ENCODE assay signal across 13 mouse cellular contexts in the genomic region with DNA sequence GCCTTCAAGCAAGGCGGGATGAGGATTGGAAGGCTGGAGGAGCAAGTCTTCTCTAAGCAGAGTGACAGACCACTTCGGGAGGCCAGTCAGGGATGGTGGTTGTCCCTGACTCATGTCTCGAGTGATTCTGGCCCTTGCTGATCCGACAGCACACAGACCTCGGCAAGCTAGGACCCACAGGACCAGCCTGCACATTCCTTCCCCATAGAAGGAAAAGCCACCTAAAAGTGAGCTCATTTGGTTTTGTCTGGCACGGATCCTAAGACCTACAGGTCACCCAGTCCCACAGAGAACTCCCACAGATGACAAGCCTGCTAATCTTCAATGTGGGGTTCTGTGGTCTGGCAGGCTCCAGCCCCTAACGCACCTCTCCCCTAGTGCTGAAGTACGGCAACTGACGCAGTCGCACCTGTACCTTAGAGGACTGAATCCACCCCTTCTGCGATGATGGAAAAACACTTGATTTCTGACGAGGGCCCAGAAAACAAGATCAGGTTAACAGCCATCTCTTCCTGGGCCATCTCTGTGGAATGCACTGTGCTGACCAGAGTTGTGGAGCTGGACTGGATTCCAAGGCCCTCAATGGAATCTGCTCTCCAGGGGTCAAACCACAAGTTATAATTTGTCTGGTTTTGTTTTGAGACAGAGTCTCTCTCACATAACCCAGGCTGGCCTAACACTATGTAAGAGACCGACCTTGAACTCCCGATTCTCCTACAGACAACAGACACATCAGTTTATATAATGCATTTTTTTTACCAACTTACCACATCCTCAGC. TPM values are rescaled to one million over a fixed set of nuclear protein-coding genes. Genes with fewer than 3 reads are reported as not detected.
DNase-seq lines count a peak whose midpoint lies in the region; ATAC-seq and TF ChIP-seq lines count a peak whose summit lies in the region.
"Had no signal": no experiment of that assay in that cellular context is flagged by ENCODE, and none has a peak within 500 bp of the region (broad histone marks: within the 10 kb centered on the region; RNA-seq: fewer than 3 reads in every experiment).

No protein-coding gene starts in this region.

- H3K4me3 ChIP-seq in kidney, adult 2 months (ENCODE audit: insufficient read depth, low read depth, low read length) = no peak overlapping the region
- H3K4me3 ChIP-seq in kidney, embryonic 14.5 days (ENCODE audit: low read length) = no peak overlapping the region
- no peak overlapping the region for H3K4me3 ChIP-seq in liver, postnatal 0 days (ENCODE audit: low read depth, low read length)
- no peak overlapping the region for H3K4me3 ChIP-seq in hindbrain, embryonic 10.5 days
- H3K4me3 ChIP-seq: liver, embryonic 13.5 days; midbrain, embryonic 13.5 days had no signal

- TF ChIP-seq POLR2A in kidney, adult 2 months (IDR thresholded peaks at IDR 0.05; ENCODE audit: low read depth, low read length) = no peak

- TF ChIP-seq CTCF in kidney, adult 2 months (conservative IDR thresholded peaks at IDR 0.05; ENCODE audit: insufficient read depth, insufficient read length, low read depth, low read length) = no peak
- no peak for TF ChIP-seq CTCF in liver, postnatal 0 days (IDR thresholded peaks at IDR 0.05; ENCODE audit: low read depth)

- DNase-seq in kidney, adult 2 months = peak; percentile 65
- DNase-seq in kidney, adult 18-20 months = no peak
- peak; percentile 64 for DNase-seq in NIH3T3 (ENCODE audit: low read depth)
- no peak for DNase-seq in liver, postnatal 0 days
- no peak for DNase-seq in hindbrain, embryonic 10.5 days (ENCODE audit: low spot score)
- DNase-seq in B cell, adult 2 months = no peak
- DNase-seq in neural tube, embryonic 10.5 days (ENCODE audit: extremely low spot score, low spot score) = no peak
- DNase-seq: liver, embryonic 13.5 days; thymus, postnatal 14 days had no signal

- WGBS in kidney, adult 2 months = 67% methylated on average over 14 of the region's 14 CpGs
- 70% methylated on average over 14 of the region's 14 CpGs for WGBS in kidney, embryonic 14.5 days
- WGBS in liver, postnatal 0 days (ENCODE audit: insufficient replicate concordance) = 80% methylated on average over 14 of the region's 14 CpGs
- 87% methylated on average over 14 of the region's 14 CpGs for WGBS in hindbrain, embryonic 10.5 days

- H3K27ac ChIP-seq in kidney, adult 2 months (ENCODE audit: insufficient read depth, low read depth, low read length) = peak overlapping the region; percentile 68; the same call in 1 of the 2 replicates
- H3K27ac ChIP-seq in kidney, embryonic 14.5 days (ENCODE audit: low read depth, low read length) = peak overlapping the region; percentile 32; the same call in 1 of the 2 replicates
- H3K27ac ChIP-seq in liver, postnatal 0 days (ENCODE audit: low read depth) = peak overlapping the region; percentile 66
- no peak overlapping the region for H3K27ac ChIP-seq in hindbrain, embryonic 10.5 days
- H3K27ac ChIP-seq: midbrain, embryonic 13.5 days had no signal

- ATAC-seq in kidney, embryonic 14.5 days (ENCODE audit: low FRiP score, low TSS enrichment) = no peak
- ATAC-seq in liver, postnatal 0 days = no peak
- ATAC-seq: forebrain, embryonic 14.5 days; midbrain, embryonic 13.5 days had no signal

- no peak overlapping the region for H3K4me2 ChIP-seq in kidney, embryonic 14.5 days (replicated peaks; ENCODE audit: low read depth, low read length)
- H3K4me2 ChIP-seq in liver, postnatal 0 days (ENCODE audit: low read depth, low read length) = no peak overlapping the region
- H3K4me2 ChIP-seq: liver, embryonic 13.5 days; midbrain, embryonic 13.5 days had no signal

- no peaks in the 10 kb centered on the region for H3K27me3 ChIP-seq in kidney, adult 2 months (replicated peaks; ENCODE audit: control insufficient read depth, insufficient read depth, low read length)
- no peaks in the 10 kb centered on the region for H3K27me3 ChIP-seq in kidney, embryonic 14.5 days (ENCODE audit: control insufficient read depth, insufficient read depth, low read length)
- no peaks in the 10 kb centered on the region for H3K27me3 ChIP-seq in liver, postnatal 0 days (ENCODE audit: insufficient read depth, low read length)
- H3K27me3 ChIP-seq in hindbrain, embryonic 10.5 days (ENCODE audit: insufficient read depth, poor library complexity, severe bottlenecking) = no peaks in the 10 kb centered on the region
- H3K27me3 ChIP-seq: liver, embryonic 13.5 days; midbrain, embryonic 13.5 days had no signal

- H3K36me3 ChIP-seq in kidney, adult 2 months (ENCODE audit: control insufficient read depth, insufficient read depth, low read length) = no peaks in the 10 kb centered on the region
- H3K36me3 ChIP-seq in kidney, embryonic 14.5 days (ENCODE audit: control insufficient read depth, insufficient read depth, low read length) = no peaks in the 10 kb centered on the region
- H3K36me3 ChIP-seq in liver, postnatal 0 days (replicated peaks; ENCODE audit: insufficient read depth, low read length) = peaks cover 2% of the 10 kb centered on the region; the same call in 1 of the 2 replicates
- H3K36me3 ChIP-seq in hindbrain, embryonic 10.5 days = no peaks in the 10 kb centered on the region
- H3K36me3 ChIP-seq: G1E; liver, embryonic 13.5 days; midbrain, embryonic 13.5 days had no signal

- peaks cover 20% of the 10 kb centered on the region for H3K4me1 ChIP-seq in kidney, adult 2 months (ENCODE audit: control insufficient read depth, insufficient read depth, low read length)
- peaks cover 66% of the 10 kb centered on the region for H3K4me1 ChIP-seq in kidney, embryonic 14.5 days (ENCODE audit: control insufficient read depth, insufficient read depth, low read length)
- peaks cover 55% of the 10 kb centered on the region for H3K4me1 ChIP-seq in liver, postnatal 0 days (ENCODE audit: insufficient read depth)
- H3K4me1 ChIP-seq in hindbrain, embryonic 10.5 days (replicated peaks) = peaks cover 52% of the 10 kb centered on the region

- no peak overlapping the region for H3K9ac ChIP-seq in kidney, embryonic 14.5 days (ENCODE audit: low read depth, low read length)
- no peak overlapping the region for H3K9ac ChIP-seq in liver, postnatal 0 days (replicated peaks)
- H3K9ac ChIP-seq: liver, embryonic 13.5 days; midbrain, embryonic 13.5 days had no signal

- TF ChIP-seq EP300 in liver, postnatal 0 days (IDR thresholded peaks at IDR 0.05; ENCODE audit: low read depth) = no peak

- H3K9me3 ChIP-seq in kidney, embryonic 14.5 days (ENCODE audit: control insufficient read depth, low read length) = no peaks in the 10 kb centered on the region
- no peaks in the 10 kb centered on the region for H3K9me3 ChIP-seq in liver, postnatal 0 days (ENCODE audit: low read length)
- no peaks in the 10 kb centered on the region for H3K9me3 ChIP-seq in hindbrain, embryonic 10.5 days
- H3K9me3 ChIP-seq: G1E; liver, embryonic 13.5 days; midbrain, embryonic 13.5 days had no signal

RNA-seq across cellular contexts. Expression of a gene that starts 39.7 kb away (rescaled TPM):
- 31.3 and 32.6 TPM in 2 replicates for polyA plus RNA-seq in kidney, adult 2 months (2012; rRNA removed)
- 38.3 and 52.6 TPM in 2 replicates for polyA plus RNA-seq in kidney, embryonic 14.5 days (2014; fragmentation: Nextera tagmentation; extraction: Ambion mirVana)
- polyA plus RNA-seq in liver, postnatal 0 days (2015; fragmentation: Nextera tagmentation; extraction: Ambion mirVana) = 7.7 and 8.4 TPM in 2 replicates
- 24.1 and 27.6 TPM in 2 replicates for polyA plus RNA-seq in hindbrain, embryonic 10.5 days (2016; fragmentation: Nextera tagmentation; extraction: Ambion mirVana)

Comparison
In these comparisons a context has a peak if more than half of its experiments do, and no peak if none do; other contexts are left out.
1. DNase-seq: peak in kidney, adult 2 months (single experiment) and NIH3T3 (single experiment); none in kidney, adult 18-20 months (single experiment), liver, postnatal 0 days (single experiment), hindbrain, embryonic 10.5 days (single experiment), B cell, adult 2 months (0 of 2) and neural tube, embryonic 10.5 days (single experiment).